Mouse (Mus musculus) midbrain, embryonic 12.5 days (tissue): Measurements from ENCODE around the gene Tulp4. TPM values are rescaled to one million over a fixed set of nuclear protein-coding genes. Genes with fewer than 3 reads are reported as not detected.
"Not testable (repeated sequence)": the region's sequence is repeated elsewhere in the genome, so short reads cannot be mapped to it uniquely, and the experiment has no call there.

Experiments
- ATAC-seq: fragments of 200-750 bp; cut with Nextera tagmentation; 2 replicates; pipeline ENCODE4 v1.8.0; 2017; ENCODE audit warnings: low read depth, moderate TSS enrichment, moderate library complexity; ENCODE audit not compliant: low FRiP score
- H3K27ac ChIP-seq: fragments of 300-500 bp; sonication (generic); replicated peaks from 2 replicates; pipeline ENCODE4 v1.5.1; 2016; ENCODE audit warnings: mild to moderate bottlenecking
- H3K27me3 ChIP-seq: fragments of 300-500 bp; sonication (generic); 2 replicates; pipeline ENCODE4 v1.6.1; 2016; ENCODE audit warnings: mild to moderate bottlenecking
- H3K36me3 ChIP-seq: fragments of 300-500 bp; sonication (generic); 2 replicates; pipeline ENCODE4 v1.6.1; 2016
- H3K4me1 ChIP-seq: fragments of 300-500 bp; sonication (generic); 2 replicates; pipeline ENCODE4 v1.6.1; 2016
- H3K4me2 ChIP-seq: fragments of 300-500 bp; sonication (generic); replicated peaks from 2 replicates; pipeline ENCODE4 v1.6.1; 2016; ENCODE audit warnings: mild to moderate bottlenecking, moderate library complexity
- H3K4me3 ChIP-seq: fragments of 300-500 bp; sonication (generic); 2 replicates; pipeline ENCODE4 v1.5.1; 2016; ENCODE audit warnings: mild to moderate bottlenecking
- H3K9ac ChIP-seq: fragments of 300-500 bp; sonication (generic); replicated peaks from 2 replicates; pipeline ENCODE4 v1.6.1; 2016; ENCODE audit warnings: mild to moderate bottlenecking, moderate library complexity
- H3K9me3 ChIP-seq: fragments of 300-500 bp; sonication (generic); 2 replicates; pipeline ENCODE4 v1.6.1; 2016; ENCODE audit warnings: mild to moderate bottlenecking
- WGBS: fragments of 180-500 bp; shearing (Covaris S2); methylation state at CpG from one replicate; pipeline ENCODE4 v1.1.7; 2016; 5-methylcytosine and 5-hydroxymethylcytosine counted together
- polyA plus RNA-seq: library from polyadenylated mRNA; unstranded; fragments of >200 nt; fragmentation: Nextera tagmentation; extraction: Ambion mirVana; gene quantifications from 2 replicates; pipeline ENCODE4 v1.2.1, GENCODE M21; 2016

The Tulp4 gene
- polyA plus RNA-seq, 1 experiment from 2014 or later = 130 TPM

DNA sequence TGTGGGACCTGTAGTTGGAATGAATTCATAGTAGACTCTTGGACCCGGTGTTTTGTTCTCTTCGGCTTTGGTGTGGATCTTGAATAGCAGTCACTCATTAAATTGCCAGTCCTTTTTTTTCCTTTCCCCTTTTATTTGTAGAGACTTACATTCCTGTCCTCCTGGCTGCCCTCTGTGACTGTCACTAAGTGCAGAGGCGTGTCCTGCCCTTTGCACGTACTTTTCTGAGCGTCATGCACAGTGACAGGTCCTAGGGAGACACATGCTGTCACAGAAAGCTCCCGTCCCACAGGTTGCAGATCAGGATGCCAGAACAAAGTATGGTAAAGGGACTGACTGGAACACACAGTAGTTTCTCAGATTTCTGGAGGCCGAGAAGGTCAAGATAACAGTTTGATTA, 91.3 kb downstream of the Tulp4 start:
- Histone ChIP-seq H3K4me1 (no peaks in the 10 kb centered on the region), H3K27ac (no peak overlapping the region), H3K4me2 (no peak overlapping the region), H3K27me3 (no peaks in the 10 kb centered on the region), H3K9ac (no peak overlapping the region), H3K9me3 (no peaks in the 10 kb centered on the region), H3K4me3 (no peak overlapping the region), H3K36me3 (peaks cover 46% of the 10 kb centered on the region)
- no peak for ATAC-seq
- WGBS = 76% methylated on average over 7 of the region's 7 CpGs

DNA sequence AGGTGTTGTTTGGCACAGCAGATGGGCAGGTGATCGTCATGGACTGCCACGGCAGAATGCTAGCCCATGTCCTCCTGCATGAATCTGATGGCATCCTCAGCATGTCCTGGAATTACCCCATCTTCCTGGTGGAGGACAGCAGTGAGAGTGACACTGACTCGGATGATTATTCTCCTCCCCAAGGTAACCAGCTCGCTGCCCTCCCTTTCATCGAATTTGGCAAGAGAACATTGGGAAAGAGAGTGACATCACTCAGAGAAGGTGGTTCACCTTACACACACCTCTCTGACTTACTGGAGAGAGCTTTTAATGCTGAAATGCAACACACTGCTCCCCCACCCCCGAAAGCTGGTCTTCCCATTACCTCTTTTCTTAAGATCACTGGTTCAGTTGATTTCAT, 92.4 kb downstream of the Tulp4 start:
- no peak for ATAC-seq
- Histone ChIP-seq H3K9me3 (no peaks in the 10 kb centered on the region), H3K4me1 (no peaks in the 10 kb centered on the region), H3K4me2 (no peak overlapping the region), H3K27me3 (no peaks in the 10 kb centered on the region), H3K4me3 (no peak overlapping the region), H3K36me3 (peaks cover 48% of the 10 kb centered on the region), H3K9ac (no peak overlapping the region), H3K27ac (no peak overlapping the region)
- WGBS = 93% methylated on average over 6 of the region's 6 CpGs

DNA sequence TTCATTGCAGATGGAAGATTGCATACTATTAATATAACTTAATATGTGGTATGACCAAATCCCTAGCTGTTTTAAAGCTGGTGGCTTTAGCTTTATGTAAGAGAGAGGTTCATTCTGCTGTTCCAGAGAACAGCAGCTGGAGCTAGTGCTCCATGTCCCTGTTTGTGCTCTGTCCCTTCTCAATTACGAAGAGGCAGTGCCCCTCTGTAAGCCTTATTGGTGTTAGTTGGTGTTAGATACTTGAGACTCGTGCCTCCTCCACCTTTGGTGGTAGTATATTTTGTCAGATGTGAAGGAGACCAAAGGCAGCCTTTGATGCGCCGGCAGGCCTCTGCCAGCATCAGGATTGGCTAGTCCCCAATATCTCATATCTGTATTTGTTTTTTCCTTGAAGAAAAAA, 92.9 kb downstream of the Tulp4 start:
- 71% methylated on average over 4 of the region's 4 CpGs for WGBS

DNA sequence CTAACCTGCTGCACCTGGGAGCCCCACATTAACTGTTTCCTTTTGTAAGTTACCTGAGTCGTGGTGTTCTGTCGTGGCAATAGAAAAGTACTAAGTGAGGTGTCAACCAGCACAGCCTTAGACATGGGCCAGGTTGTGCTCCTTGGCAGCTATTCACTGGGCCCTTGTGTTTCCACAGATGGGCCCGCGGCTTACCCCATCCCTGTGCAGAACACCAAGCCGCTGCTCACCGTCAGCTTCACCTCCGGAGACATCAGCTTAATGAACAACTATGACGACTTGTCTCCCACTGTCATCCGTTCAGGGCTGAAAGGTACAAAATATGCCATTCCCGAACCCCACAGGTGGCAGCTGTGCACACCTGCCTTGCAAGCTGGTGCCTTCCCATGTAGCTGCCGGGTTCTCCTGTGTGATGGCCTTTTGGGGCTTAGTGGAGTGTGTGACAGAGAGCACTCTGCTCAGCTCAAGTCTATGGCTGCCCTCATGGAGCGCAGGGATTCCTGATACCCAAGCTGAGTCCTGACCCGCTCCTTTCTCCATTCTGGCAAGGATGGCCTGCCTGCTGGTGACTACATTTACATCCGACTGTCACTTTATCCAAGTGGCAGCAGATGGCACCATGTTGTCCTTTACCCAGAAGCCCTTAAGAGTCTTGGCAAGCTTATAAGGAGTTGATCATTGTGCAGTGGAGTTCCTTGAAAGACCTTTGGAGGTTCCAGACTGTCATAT, 95.4 kb downstream of the Tulp4 start:
- no peaks in the 10 kb centered on the region for H3K27me3 ChIP-seq
- no peak overlapping the region for H3K4me3 ChIP-seq
- H3K27ac ChIP-seq = no peak overlapping the region
- H3K36me3 ChIP-seq = peaks cover 44% of the 10 kb centered on the region
- H3K9me3 ChIP-seq = no peaks in the 10 kb centered on the region
- H3K4me2 ChIP-seq = no peak overlapping the region
- no peak for ATAC-seq
- H3K9ac ChIP-seq = no peak overlapping the region
- no peaks in the 10 kb centered on the region for H3K4me1 ChIP-seq
- 94% methylated on average over 14 of the region's 14 CpGs for WGBS

More for the DNA sequence above, 92.9 kb downstream of the Tulp4 start:
- Histone ChIP-seq H3K4me1 (no peaks in the 10 kb centered on the region), H3K4me2 (no peak overlapping the region), H3K4me3 (no peak overlapping the region), H3K27me3 (no peaks in the 10 kb centered on the region), H3K27ac (no peak overlapping the region), H3K36me3 (peaks cover 44% of the 10 kb centered on the region), H3K9me3 (no peaks in the 10 kb centered on the region), H3K9ac (no peak overlapping the region)
- no peak for ATAC-seq

DNA sequence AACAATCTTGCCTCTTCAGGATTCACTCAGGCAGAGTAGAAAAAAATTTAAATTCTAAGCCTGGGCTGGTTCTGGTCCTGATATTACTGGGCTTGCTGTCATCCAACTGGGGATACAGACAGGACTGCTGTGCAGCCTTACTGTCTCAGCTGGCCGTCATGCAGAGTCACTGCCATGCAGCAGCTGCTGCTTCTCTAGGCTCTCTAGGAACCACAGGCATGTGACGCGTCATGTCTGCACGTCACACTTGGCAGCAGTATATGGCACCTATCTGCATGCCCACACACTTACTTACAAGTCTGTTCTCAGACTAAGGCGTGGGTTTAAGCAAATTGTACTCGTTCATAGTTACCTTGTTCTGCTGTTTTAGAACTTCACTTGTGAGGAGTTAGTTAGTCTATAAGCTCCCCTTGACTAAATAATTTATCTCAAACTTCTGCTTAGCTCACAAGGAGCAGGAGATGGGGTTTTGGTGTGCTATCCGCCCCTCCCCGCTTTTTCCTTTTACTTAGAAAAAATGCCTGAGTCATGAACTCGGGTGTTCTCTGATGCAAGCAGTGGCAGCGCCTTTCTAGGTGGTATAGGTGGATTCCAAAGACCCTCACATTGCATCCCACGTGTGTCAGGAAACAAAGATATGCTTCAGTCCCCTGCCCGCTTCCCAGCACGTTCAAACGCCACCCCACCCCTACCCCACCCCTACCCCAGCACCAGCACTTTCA, 96.3 kb downstream of the Tulp4 start:
- Histone ChIP-seq H3K4me3 (no peak overlapping the region), H3K27me3 (no peaks in the 10 kb centered on the region), H3K4me2 (no peak overlapping the region), H3K27ac (no peak overlapping the region), H3K36me3 (peaks cover 50% of the 10 kb centered on the region), H3K9ac (no peak overlapping the region), H3K4me1 (no peaks in the 10 kb centered on the region), H3K9me3 (no peaks in the 10 kb centered on the region)
- no peak for ATAC-seq
- WGBS = 85% methylated on average over 14 of the region's 14 CpGs

DNA sequence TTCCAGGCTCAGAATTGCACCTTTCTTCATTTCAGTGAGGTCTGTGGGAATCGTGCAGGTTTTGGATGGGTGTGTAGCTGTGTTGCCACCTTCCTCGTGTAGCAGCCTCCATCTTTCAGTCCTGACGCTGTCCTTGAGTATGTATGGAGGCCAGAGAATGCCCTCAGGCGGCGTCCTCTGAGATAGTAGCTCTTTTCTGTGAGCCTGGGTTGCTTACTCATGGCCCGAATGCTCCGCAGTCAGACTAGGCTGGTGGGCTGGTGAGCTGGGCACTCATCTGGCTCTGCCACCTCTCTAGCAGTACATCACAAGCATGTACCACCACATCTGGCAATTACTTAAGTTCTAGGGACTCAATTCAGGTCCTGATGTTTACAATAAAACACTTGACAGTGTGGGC, 96.9 kb downstream of the Tulp4 start:
- H3K36me3 ChIP-seq = peaks cover 55% of the 10 kb centered on the region
- 82% methylated on average over 7 of the region's 7 CpGs for WGBS

DNA sequence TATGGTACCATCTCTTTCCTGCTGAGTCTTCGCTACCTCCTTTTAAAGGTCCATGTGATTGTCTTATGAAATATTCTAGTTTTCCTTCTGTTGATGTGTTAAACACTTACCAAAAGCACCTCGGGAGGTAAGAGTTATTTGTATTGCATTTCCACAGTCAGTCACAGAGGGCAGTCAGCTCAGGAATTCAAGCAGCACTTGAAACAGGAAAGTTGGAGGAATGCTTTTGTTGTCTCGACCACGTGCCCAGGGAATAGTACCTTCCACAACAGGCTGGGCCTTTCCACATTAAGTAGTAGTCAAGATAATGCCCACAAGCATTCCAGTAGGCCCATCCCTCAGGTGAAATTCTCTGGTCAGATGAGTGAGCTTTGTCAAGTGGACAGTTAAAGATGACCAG, 97.6 kb downstream of the Tulp4 start:
- Histone ChIP-seq H3K4me3 (no peak overlapping the region), H3K9me3 (no peaks in the 10 kb centered on the region), H3K4me1 (no peaks in the 10 kb centered on the region), H3K27me3 (no peaks in the 10 kb centered on the region), H3K36me3 (peaks cover 57% of the 10 kb centered on the region), H3K9ac (no peak overlapping the region), H3K27ac (no peak overlapping the region), H3K4me2 (no peak overlapping the region)
- ATAC-seq = no peak
- 51% methylated on average over 4 of the region's 4 CpGs for WGBS

More for the DNA sequence above, 96.9 kb downstream of the Tulp4 start:
- no peak overlapping the region for H3K9ac ChIP-seq
- no peak overlapping the region for H3K27ac ChIP-seq
- H3K4me2 ChIP-seq = no peak overlapping the region
- H3K27me3 ChIP-seq = no peaks in the 10 kb centered on the region
- H3K4me1 ChIP-seq = no peaks in the 10 kb centered on the region
- no peak overlapping the region for H3K4me3 ChIP-seq
- H3K9me3 ChIP-seq = no peaks in the 10 kb centered on the region
- ATAC-seq = no peak

DNA sequence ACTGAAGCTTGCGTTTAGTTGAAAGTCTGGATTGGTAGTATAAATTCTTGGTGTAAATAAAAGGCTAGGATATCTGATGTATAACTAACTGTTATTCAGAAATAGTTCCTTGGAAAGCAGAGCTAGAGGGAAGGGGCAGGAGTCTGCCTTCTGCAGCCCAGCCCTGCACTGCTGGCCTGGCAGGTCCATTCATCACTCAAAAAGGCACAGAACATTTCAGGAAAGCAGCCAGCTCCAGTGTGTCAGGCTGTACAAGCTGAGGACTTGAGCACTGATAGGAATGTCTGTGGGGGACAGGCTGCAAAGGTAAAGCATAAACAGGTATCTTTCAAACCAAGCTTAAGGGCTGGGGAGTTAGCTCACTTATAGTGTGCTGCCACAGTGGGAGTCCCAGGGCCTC, 105.5 kb downstream of the Tulp4 start:
- no peaks in the 10 kb centered on the region for H3K4me1 ChIP-seq
- H3K4me3 ChIP-seq = no peak overlapping the region
- WGBS = 89% methylated on average over 1 of the region's 1 CpGs
- no peaks in the 10 kb centered on the region for H3K27me3 ChIP-seq
- no peaks in the 10 kb centered on the region for H3K9me3 ChIP-seq
- no peak for ATAC-seq
- no peak overlapping the region for H3K9ac ChIP-seq
- H3K36me3 ChIP-seq = peaks cover 86% of the 10 kb centered on the region
- H3K27ac ChIP-seq = no peak overlapping the region
- H3K4me2 ChIP-seq = no peak overlapping the region

DNA sequence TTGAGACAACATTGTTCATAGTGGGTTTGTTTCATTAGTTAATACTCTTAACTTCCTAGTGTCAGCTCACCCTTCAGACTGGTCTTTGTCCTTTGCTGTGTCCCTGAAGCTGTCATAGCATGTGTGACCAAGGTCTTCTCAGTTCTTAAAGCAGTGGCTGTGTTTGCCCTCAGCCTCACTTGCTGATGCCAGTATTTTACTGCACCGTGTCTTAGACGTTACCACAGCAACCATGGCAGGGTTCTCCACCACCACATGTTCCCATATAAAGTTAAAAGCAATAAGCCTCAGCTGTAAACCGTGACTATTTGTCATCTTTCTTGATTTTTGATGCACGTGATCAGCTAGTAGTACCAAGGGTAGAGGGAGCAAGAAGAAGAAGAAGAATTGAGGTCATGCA, 109.4 kb downstream of the Tulp4 start:
- Histone ChIP-seq H3K9me3 (no peaks in the 10 kb centered on the region), H3K36me3 (peaks cover 62% of the 10 kb centered on the region), H3K4me3 (no peak overlapping the region), H3K4me2 (no peak overlapping the region), H3K27me3 (no peaks in the 10 kb centered on the region), H3K27ac (no peak overlapping the region), H3K9ac (no peak overlapping the region), H3K4me1 (no peaks in the 10 kb centered on the region)
- 88% methylated on average over 4 of the region's 4 CpGs for WGBS
- no peak for ATAC-seq

DNA sequence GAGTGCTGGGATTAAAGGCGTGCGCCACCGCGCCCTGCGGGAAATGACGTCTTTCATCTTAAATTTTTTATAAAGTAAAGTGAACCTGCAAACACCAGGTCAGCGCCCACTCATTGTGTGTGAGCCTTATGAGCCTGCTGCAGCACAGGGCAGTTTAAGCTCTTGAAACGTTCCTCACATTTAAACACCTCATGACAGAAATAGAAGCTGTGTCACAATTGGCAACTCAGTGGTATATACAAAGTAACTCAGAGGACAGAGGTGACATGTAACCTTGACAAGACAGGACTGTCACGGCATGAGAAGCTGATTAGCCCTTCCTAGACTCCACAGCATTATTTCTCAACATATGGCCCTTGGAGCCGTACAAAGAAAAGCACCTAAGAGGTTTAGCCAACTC, 110.3 kb downstream of the Tulp4 start:
- H3K27me3 ChIP-seq = no peaks in the 10 kb centered on the region
- H3K9me3 ChIP-seq = no peaks in the 10 kb centered on the region
- 94% methylated on average over 10 of the region's 10 CpGs for WGBS
- no peak overlapping the region for H3K4me3 ChIP-seq
- no peak for ATAC-seq
- no peaks in the 10 kb centered on the region for H3K4me1 ChIP-seq
- no peak overlapping the region for H3K27ac ChIP-seq
- H3K4me2 ChIP-seq = no peak overlapping the region
- peaks cover 58% of the 10 kb centered on the region for H3K36me3 ChIP-seq
- H3K9ac ChIP-seq = no peak overlapping the region

DNA sequence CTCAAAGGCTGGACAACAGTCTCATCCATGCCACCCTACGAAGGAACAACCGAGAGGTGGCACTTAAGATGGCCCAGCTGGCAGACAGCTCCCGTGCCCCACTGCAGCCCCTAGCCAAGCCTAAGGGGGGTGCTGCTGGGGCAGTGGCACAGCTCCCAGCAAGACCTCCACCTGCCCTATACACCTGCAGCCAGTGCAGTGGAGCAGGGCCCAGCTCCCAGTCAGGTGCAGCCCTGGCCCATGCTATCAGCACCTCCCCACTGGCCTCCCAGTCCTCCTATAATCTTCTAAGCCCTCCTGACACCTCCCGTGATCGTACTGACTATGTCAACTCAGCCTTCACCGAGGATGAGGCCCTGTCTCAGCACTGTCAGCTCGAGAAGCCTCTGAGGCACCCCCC, 126.4 kb downstream of the Tulp4 start:
- no CpG with 5 or more reads among the region's 7 CpGs for WGBS
- H3K4me2 ChIP-seq, H3K4me3 ChIP-seq, H3K9ac ChIP-seq, H3K27me3 ChIP-seq, H3K4me1 ChIP-seq, H3K27ac ChIP-seq, H3K9me3 ChIP-seq, ATAC-seq, H3K36me3 ChIP-seq: not testable (repeated sequence)

DNA sequence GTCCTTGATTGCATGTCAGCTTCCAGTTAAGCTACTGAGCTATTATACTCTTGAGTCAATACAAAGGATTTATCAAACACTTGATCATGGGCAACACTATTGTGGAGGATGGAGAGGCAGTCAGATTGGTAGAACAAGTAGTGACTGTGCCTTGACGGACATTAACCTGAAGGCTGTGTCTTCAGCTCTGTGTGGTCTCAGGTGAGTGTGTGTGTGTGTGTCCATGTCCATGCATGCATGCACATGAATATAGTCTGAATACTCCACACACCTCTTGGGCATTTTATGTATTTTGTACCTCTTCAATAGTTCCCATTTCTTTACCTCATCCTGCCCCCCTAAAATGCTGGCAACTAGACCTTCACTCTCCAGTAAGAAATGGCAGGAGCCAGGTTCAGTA, 145.1 kb downstream of the Tulp4 start:
- H3K9me3 ChIP-seq, H3K36me3 ChIP-seq, H3K27ac ChIP-seq, H3K4me1 ChIP-seq, H3K27me3 ChIP-seq, H3K9ac ChIP-seq, H3K4me3 ChIP-seq, ATAC-seq, H3K4me2 ChIP-seq: not testable (repeated sequence)
- WGBS = 100% methylated on average over 1 of the region's 1 CpGs
